Mouse (Mus musculus): ENCODE measurements around the gene H2afv.

DNA sequence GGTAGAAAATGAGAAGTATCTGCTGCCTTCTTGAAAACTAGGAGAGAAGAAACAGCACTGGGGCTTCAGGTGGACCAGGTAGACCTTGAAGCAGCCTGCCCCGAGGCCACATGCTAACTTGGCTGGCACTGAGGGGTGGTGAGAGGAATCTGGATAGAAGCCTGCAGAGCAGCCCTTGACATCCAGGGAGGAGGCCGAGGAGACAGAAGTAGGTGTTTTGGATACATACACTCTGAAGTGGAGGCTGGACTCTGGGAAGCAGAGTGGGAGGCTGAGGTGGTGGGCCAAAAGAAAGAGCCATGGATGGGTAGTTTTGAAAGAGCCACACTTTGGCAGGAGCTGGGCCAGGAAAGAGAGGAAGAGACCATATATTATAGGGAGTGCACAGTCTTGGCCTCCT, 35.0 kb upstream of the H2afv start:
- no peak for TF ChIP-seq FLI1 (IDR thresholded peaks at IDR 0.05; ENCODE audit: low read length)
- TF ChIP-seq GATA1 (IDR thresholded peaks at IDR 0.05; ENCODE audit: borderline replicate concordance, low read length): no peak

Measured in megakaryocyte, embryonic 14.5 days (primary cell).